Mouse (Mus musculus): Measurements from ENCODE around the gene Tmem125.
"Not testable (repeated sequence)": the region's sequence is repeated elsewhere in the genome, so short reads cannot be mapped to it uniquely, and the experiment has no call there.

The Tmem125 gene

GRCm38 (mm10) chr4:118537801-118538200, 6.0 kb downstream of the Tmem125 start:
- DNase-seq (ENCODE audit: low read depth in 1 of 2, low spot score in 2 of 2), result no peak

DNA sequence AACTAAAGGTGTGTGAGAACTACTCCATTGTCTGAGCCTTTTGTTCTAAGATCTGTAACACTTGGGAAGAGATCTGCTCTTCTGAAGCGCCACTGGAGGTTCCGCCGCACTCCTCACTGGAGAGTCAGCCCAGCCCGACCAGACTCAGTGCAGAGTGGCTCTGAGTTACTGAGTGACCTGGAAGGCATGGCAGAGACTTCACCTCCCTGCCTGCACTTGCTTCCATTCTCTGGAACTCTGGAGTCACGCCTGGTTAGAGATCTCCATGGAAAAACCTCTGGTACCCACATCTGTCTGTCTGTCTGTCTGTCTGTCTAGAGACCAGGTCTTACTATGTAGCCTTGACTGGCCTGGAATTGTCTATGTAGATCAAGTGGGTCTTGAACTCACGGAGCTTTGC, 8.2 kb downstream of the Tmem125 start:
- DNase-seq (ENCODE audit: low read depth in 1 of 2, low spot score in 2 of 2), result no peak

DNA sequence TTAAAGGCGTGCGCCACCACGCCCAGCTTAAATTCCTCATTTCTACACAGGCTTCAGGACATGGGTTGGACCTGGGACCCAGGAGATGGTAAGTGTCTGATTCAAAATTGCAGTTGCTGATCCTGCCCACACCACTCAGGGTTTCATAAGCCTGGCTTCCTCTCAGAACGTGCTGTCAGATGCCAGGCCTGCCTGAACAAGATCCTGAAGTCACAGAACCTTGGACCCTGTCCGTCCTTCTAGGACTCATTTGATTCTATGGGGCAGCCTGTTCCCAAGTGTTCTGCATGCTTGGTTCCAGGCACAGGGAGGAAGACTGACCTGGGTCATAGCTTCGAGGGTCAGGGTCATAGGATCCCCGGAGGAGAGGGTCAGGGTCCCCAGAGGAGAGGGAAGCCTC, 10.2 kb downstream of the Tmem125 start:
- DNase-seq (ENCODE audit: low read depth in 1 of 2, low spot score in 2 of 2), result no peak

GRCm38 (mm10) chr4:118533156-118533555, 10.7 kb downstream of the Tmem125 start:
- DNase-seq (ENCODE audit: low read depth in 1 of 2, low spot score in 2 of 2), result no peak

- no peak for DNase-seq (ENCODE audit: low read depth in 1 of 2, low spot score in 2 of 2)
Observed at GRCm38 (mm10) chr4:118532663-118533062, 11.2 kb downstream of the Tmem125 start.

DNA sequence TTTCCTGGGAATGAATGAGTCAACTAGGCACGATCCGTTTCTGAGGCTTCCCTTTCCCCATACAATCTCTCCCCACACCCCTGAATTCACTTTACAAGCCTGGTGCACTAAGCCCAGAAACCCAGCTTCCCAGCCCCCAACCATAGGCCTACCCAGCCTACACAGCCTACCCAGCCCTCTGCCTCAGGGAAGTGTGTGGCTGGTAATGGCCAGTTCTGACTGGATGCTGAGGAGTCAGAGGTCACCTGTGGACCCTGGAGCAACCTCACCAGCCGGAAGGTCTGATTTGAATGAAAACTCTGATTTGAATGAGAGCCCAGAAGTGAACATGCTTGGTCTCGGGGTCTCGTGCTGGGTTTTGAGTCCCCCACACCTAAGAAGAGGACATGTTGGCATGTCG, 16.1 kb downstream of the Tmem125 start:
- no peak for DNase-seq (ENCODE audit: low read depth in 1 of 2, low spot score in 2 of 2)

DNA sequence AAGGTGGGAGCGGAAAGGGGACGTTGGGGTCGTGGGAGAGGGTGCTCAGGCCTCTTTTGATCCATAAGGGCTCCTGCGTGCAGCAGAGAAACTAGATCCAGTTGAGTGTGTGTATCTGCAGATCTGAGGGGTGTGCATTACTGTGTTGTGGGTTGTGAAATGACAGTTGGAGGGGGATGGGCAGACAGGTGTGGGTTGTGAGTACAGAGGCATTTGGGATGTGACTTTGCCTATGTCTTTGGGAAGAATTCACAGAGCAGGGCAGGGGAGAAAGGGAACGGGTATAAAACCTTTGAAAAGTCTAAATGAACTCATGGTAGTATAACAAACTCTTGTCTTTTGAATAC, 16.5 kb downstream of the Tmem125 start:
- no peak for DNase-seq (ENCODE audit: low read depth in 1 of 2, low spot score in 2 of 2)

DNA sequence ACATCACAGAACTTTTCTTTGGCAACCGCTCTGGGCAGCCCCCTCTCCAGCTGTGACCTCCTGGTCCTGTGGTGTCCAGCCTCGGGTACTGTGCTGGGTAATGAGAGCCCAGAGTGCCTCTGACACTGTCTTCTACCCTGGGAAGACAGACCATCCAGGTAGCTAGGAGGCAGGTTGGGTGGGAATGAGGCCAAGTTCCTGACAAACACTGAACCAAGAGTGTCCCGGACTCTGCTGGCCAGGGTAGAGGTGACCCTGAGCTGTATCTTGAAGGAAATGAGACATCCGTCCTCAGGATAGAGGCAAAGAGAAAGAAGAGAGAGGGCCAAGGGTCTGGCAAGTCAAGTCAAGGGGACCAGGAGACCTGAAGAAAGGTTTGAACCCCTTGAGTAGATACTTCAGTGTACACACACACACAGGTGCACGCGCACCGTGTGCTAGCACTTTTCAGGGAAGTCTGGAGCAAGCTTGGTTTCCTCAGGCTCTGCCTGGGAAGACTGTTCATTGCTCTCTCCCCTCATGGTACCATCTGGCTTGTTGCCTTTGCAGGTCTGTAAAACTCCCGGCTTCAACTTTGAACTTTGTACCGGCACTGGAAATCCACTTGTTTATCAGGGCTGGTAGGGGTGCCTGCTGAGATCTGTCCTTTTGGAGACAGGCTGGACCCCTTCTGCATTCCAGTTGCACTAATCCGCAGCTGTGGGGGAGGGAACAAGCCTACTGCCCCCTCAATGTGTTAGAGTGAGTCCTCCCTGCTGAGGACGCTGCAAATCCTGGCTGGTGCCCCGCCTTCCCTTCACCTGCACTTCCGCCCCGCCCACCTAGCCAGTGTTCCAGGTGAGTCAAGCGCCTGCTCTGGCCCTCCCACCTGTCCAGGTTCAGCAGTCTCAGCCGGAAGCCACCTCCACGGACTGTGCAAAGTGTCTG, 17.2 kb downstream of the Tmem125 start, which contains the start of gene 2610528J11Rik:
Gene 2610528J11Rik (plus strand): TSS at position 592 of the 927 bp plus-strand sequence.
- DNase-seq (ENCODE audit: low read depth in 1 of 2, low spot score in 2 of 2), result no peak

DNA sequence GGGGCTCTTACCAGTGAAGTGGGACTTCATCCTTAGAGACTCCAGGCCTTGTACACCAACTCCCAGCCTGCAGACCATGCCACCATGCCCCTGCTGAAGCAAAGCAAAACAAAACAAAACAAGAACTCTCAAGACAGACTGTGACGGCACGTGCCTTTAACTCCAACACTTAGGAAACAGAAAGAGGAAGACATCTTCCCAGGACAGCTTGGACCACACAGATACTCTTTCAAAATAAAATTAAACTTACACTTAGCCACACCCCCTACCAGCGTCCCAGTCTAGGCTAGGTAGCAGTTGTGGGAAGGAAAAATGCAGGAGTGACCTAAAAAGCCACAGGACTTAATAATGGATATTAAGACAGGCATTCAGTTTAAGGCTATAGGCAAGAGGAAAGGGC, 18.1 kb downstream of the Tmem125 start:
- no peak for DNase-seq (ENCODE audit: low read depth in 1 of 2, low spot score in 2 of 2)

DNA sequence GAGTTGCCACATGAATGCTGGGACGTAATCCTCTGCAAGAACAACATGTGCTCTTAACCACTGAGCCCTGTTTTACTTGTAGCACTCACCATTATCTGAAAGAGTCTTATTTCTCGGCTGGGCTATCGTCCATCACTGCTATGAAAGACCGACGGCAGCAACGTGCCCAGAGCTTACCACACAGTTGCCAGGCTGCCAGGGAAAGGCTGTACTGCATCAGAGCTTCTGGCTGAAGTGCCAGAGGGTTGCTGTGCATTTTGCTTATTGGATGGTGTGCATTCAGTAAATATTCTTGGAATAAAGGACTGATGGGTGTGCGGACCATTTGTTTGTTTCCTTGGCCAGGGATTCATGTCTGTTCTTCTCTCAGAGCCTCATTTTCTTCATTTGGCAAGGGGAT, 19.9 kb downstream of the Tmem125 start:
- no peak for DNase-seq (ENCODE audit: low read depth in 1 of 2, low spot score in 2 of 2)

DNA sequence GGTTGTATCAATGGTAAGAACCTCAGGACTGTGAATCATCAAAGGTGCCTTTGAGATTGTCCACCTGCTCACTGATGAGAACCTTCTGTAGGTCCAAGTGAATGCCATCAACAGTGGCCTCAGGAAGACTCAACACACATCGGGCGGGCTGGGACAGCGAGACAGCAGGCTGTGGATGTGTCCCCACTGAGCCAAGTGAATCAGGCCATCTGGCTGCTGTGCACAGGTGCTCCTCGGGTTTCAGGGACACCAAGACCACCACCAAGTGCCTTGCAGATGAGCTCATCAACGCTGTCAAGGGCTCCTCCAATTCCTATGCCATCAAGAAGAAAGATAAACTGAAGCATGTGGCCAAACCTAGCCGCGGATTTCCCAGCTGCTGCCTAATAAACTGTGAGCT, 21.6 kb downstream of the Tmem125 start:
- no peak for DNase-seq (ENCODE audit: low read depth in 1 of 2, low spot score in 2 of 2)

DNA sequence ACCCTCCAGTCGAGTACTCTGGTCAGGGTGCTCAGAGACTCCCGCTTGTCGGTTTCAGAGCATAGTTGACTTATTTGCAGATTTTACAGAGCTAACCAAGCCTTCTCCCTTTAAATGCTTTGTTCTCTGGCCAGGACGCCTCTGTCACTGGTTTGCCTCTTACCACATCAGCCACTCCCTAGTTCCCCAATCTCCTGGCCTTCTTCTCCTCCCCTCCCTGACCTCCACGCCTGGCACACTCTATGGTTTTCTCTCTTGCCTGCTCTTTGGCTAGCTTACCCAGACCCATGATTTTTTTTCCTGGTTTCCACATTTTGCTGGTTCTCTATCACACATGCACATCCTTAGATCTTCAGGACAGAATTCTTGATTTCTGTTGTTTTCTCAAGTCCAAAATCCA, 25.6 kb downstream of the Tmem125 start:
- DNase-seq (ENCODE audit: low read depth in 1 of 2, low spot score in 2 of 2), result no peak

DNA sequence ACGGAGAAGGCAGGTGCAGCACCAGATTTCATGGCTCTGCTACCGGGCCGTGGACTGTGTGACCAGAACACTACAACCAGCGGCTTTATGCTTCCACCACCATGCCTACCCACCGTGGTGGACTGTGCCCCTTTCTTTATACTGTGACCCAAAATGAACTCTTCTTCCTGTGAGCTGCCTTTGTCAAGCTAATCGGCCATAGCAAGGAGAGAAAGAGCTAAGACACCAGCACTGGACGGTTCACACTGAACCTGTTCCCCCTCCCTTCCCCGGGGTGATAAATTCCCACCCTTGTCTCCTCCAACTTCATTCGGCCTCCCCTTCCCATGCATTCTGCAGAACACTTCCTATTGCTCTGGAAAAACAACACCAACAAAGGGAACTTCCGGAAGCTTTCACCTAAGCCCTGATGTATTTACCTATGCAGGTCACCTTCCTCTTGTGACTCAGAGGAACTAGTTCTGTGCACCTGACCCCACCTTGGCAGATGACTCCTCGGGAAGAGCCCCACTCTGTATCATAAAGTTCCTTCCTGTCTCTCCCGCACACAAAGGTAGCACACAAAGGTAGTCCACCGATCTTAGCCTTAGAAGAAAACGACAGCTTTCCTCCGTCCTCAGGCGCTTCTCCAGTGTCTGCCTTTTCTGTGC, 26.2 kb downstream of the Tmem125 start:
- DNase-seq (ENCODE audit: low read depth in 1 of 2, low spot score in 2 of 2), result no peak

GRCm38 (mm10) chr4:118516699-118517496, 26.9 kb downstream of the Tmem125 start:
- DNase-seq (ENCODE audit: low read depth in 1 of 2, low spot score in 2 of 2), result no peak

GRCm38 (mm10) chr4:118509050-118509449, 34.8 kb downstream of the Tmem125 start:
- no peak for DNase-seq (ENCODE audit: low read depth in 1 of 2, low spot score in 2 of 2)

- not testable (repeated sequence) for DNase-seq (ENCODE audit: low read depth in 1 of 2, low spot score in 2 of 2)
Observed at GRCm38 (mm10) chr4:118507171-118507570, 36.7 kb downstream of the Tmem125 start.

DNA sequence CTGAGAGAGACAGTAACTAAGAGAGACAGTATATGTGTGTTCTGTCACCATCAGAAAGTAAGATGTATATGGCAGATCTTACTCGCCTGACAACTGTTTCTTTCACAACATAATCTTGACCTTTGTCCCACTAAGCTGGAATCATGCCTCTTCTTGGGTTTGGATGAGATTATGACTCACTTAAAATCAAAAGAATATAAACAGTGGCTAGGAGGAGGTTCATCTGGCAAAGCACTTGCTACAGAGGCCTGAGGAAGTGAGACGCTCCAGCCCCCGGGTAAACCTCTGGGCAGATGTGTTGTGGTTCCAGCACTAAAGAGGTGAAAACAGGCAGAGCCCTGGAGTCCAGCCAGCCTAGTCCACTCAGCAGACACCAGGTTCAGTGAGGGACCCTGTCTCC, 38.3 kb downstream of the Tmem125 start:
- no peak for DNase-seq (ENCODE audit: low read depth in 1 of 2, low spot score in 2 of 2)

GRCm38 (mm10) chr4:118500792-118501191, 43.1 kb downstream of the Tmem125 start:
- no peak for DNase-seq (ENCODE audit: low read depth in 1 of 2, low spot score in 2 of 2)

DNA sequence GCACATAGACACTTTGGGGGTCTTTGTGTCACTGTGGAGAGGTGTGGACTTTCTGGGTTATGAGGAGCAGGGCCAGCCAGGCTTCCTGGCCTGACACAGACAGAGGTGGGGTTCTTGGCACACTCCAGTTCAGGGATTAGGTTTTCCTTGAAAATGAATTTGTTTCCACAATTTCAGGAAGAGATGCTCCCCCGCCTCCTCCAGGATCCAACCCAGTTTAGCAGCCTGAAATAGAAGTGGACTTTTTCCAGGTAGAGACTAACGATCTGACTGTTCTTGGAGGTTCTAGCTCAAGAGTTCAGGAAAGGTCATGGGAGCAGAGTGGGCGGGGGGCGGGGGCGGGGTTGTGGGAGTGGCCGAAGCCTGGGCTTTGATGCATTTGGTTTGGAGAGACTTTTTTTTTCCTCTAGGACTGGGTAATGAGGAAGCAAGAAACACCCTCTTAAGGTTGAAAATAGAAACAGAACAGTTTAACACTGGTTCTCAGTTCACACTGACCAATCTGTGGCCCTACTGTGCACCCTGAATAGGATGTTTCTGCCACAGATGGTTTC, 43.6 kb downstream of the Tmem125 start:
- no peak for DNase-seq (ENCODE audit: low read depth in 1 of 2, low spot score in 2 of 2)
